Mouse (Mus musculus) bone marrow macrophage, adult 2 months (primary cell): ENCODE data around the gene Zfp768.

Experiments used
- CTCF ChIP-seq: IDR thresholded peaks from 2 replicates; pipeline ENCODE4 v1.5.1; 2012; ENCODE audit warnings: low read depth, mild to moderate bottlenecking, low read length, moderate library complexity
- POLR2A ChIP-seq: IDR thresholded peaks from 2 replicates; pipeline ENCODE4 v1.6.1; 2012; ENCODE audit warnings: mild to moderate bottlenecking, low read depth, low read length, borderline replicate concordance

- TF ChIP-seq CTCF, result no peak
- TF ChIP-seq POLR2A, result no peak
These were observed 18.1 kb upstream of the Zfp768 start for GRCm38 (mm10) chr7:127363475-127363921.
